ENCODE assay signal across 15 mouse cellular contexts in genomic region chr10:39638862-39639261, GRCm38 (mm10). TPM values are rescaled to one million over a fixed set of nuclear protein-coding genes. Genes with fewer than 3 reads are reported as not detected.
DNase-seq lines count a peak whose midpoint lies in the region; ATAC-seq and TF ChIP-seq lines count a peak whose summit lies in the region.
"Had no signal": no experiment of that assay in that cellular context is flagged by ENCODE, and none has a peak within 500 bp of the region (broad histone marks: within the 10 kb centered on the region; RNA-seq: fewer than 3 reads in every experiment).

No protein-coding gene starts in this region.

- peak overlapping the region; percentile 11; the same call in 1 of the 2 replicates for H3K27ac ChIP-seq in intestine, embryonic 16.5 days (ENCODE audit: low read length)
- no peak overlapping the region for H3K27ac ChIP-seq in intestine, embryonic 15.5 days
- H3K27ac ChIP-seq in embryonic facial prominence, embryonic 10.5 days (replicated peaks): peak overlapping the region; percentile 84
- no peak overlapping the region for H3K27ac ChIP-seq in limb, embryonic 14.5 days (replicated peaks; ENCODE audit: low read depth, low read length)
- no peak overlapping the region for H3K27ac ChIP-seq in midbrain, embryonic 15.5 days
- H3K27ac ChIP-seq: limb, embryonic 13.5 days; macrophage had no signal

- no peak overlapping the region for H3K9ac ChIP-seq in intestine, embryonic 16.5 days (ENCODE audit: low read depth, low read length)
- no peak overlapping the region for H3K9ac ChIP-seq in intestine, embryonic 15.5 days
- no peak overlapping the region for H3K9ac ChIP-seq in limb, embryonic 14.5 days (ENCODE audit: low read depth, low read length, severe bottlenecking)
- H3K9ac ChIP-seq in midbrain, embryonic 15.5 days: no peak overlapping the region
- H3K9ac ChIP-seq: limb, embryonic 13.5 days had no signal

- DNase-seq in embryo, embryonic 10 days (ENCODE audit: low spot score): peak; percentile 79
- DNase-seq in embryonic facial prominence, embryonic 10.5 days (ENCODE audit: low spot score): peak; percentile 71
- DNase-seq in limb, embryonic 14.5 days (ENCODE audit: low spot score): no peak
- no peak for DNase-seq in layer of hippocampus, postnatal 36 days
- DNase-seq in frontal cortex, postnatal 36 days (ENCODE audit: low spot score in 2 of 2): no peak
- DNase-seq: cerebellum, adult 8-10 months; heart, postnatal 14 days; layer of hippocampus, adult 9-11 months; right cerebral cortex, postnatal 14 days had no signal

- H3K4me3 ChIP-seq in intestine, embryonic 16.5 days (ENCODE audit: low read length): no peak overlapping the region
- no peak overlapping the region for H3K4me3 ChIP-seq in intestine, embryonic 15.5 days (replicated peaks)
- H3K4me3 ChIP-seq in embryonic facial prominence, embryonic 10.5 days: peak overlapping the region; percentile 30
- no peak overlapping the region for H3K4me3 ChIP-seq in limb, embryonic 14.5 days (replicated peaks; ENCODE audit: low read length)
- H3K4me3 ChIP-seq in midbrain, embryonic 15.5 days: no peak overlapping the region
- H3K4me3 ChIP-seq: limb, embryonic 13.5 days had no signal

- no peak for ATAC-seq in intestine, embryonic 16.5 days
- ATAC-seq in intestine, embryonic 15.5 days: no peak
- 0 out of 2 replicates have a peak, but pooled peaks have one; percentile 12 for ATAC-seq in limb, embryonic 14.5 days (ENCODE audit: low FRiP score, low read depth)
- no peak for ATAC-seq in midbrain, embryonic 15.5 days (replicated peaks)
- ATAC-seq: intestine, postnatal 0 days had no signal

- H3K27me3 ChIP-seq in intestine, embryonic 16.5 days (replicated peaks; ENCODE audit: control insufficient read depth, insufficient read depth, low read length): no peaks in the 10 kb centered on the region
- H3K27me3 ChIP-seq in intestine, embryonic 15.5 days (replicated peaks): no peaks in the 10 kb centered on the region
- no peaks in the 10 kb centered on the region for H3K27me3 ChIP-seq in embryonic facial prominence, embryonic 10.5 days (replicated peaks; ENCODE audit: low read depth, poor library complexity, severe bottlenecking)
- no peaks in the 10 kb centered on the region for H3K27me3 ChIP-seq in limb, embryonic 14.5 days (ENCODE audit: control insufficient read depth, insufficient read depth, low read length)
- no peaks in the 10 kb centered on the region for H3K27me3 ChIP-seq in midbrain, embryonic 15.5 days (replicated peaks)
- H3K27me3 ChIP-seq: limb, embryonic 13.5 days had no signal

- WGBS in intestine, embryonic 16.5 days: 49% methylated on average over 3 of the region's 3 CpGs
- 56% methylated on average over 3 of the region's 3 CpGs for WGBS in intestine, embryonic 15.5 days
- 22% methylated on average over 3 of the region's 3 CpGs for WGBS in embryonic facial prominence, embryonic 10.5 days
- 24% methylated on average over 3 of the region's 3 CpGs for WGBS in limb, embryonic 14.5 days
- WGBS in midbrain, embryonic 15.5 days: 47% methylated on average over 3 of the region's 3 CpGs

- H3K9me3 ChIP-seq in intestine, embryonic 16.5 days (ENCODE audit: control insufficient read depth, low read length): no peaks in the 10 kb centered on the region
- H3K9me3 ChIP-seq in intestine, embryonic 15.5 days: no peaks in the 10 kb centered on the region
- no peaks in the 10 kb centered on the region for H3K9me3 ChIP-seq in embryonic facial prominence, embryonic 10.5 days
- H3K9me3 ChIP-seq in limb, embryonic 14.5 days (ENCODE audit: control insufficient read depth, low read length): no peaks in the 10 kb centered on the region
- H3K9me3 ChIP-seq in midbrain, embryonic 15.5 days: no peaks in the 10 kb centered on the region
- H3K9me3 ChIP-seq: limb, embryonic 13.5 days had no signal

- H3K4me1 ChIP-seq in intestine, embryonic 16.5 days (ENCODE audit: control insufficient read depth, insufficient read depth, low read length): peaks cover 7% of the 10 kb centered on the region
- peaks cover 6% of the 10 kb centered on the region for H3K4me1 ChIP-seq in intestine, embryonic 15.5 days (replicated peaks)
- H3K4me1 ChIP-seq in embryonic facial prominence, embryonic 10.5 days: peaks cover 67% of the 10 kb centered on the region
- peaks cover 8% of the 10 kb centered on the region for H3K4me1 ChIP-seq in limb, embryonic 14.5 days (ENCODE audit: control insufficient read depth, insufficient read depth, low read length)
- H3K4me1 ChIP-seq in midbrain, embryonic 15.5 days: peaks cover 11% of the 10 kb centered on the region

- H3K4me2 ChIP-seq in intestine, embryonic 16.5 days (ENCODE audit: low read depth, low read length): no peak overlapping the region
- no peak overlapping the region for H3K4me2 ChIP-seq in intestine, embryonic 15.5 days (replicated peaks)
- H3K4me2 ChIP-seq in limb, embryonic 14.5 days (replicated peaks; ENCODE audit: low read depth, low read length, severe bottlenecking): no peak overlapping the region
- H3K4me2 ChIP-seq in midbrain, embryonic 15.5 days: no peak overlapping the region
- H3K4me2 ChIP-seq: limb, embryonic 13.5 days had no signal

- peaks cover 22% of the 10 kb centered on the region for H3K36me3 ChIP-seq in intestine, embryonic 16.5 days (ENCODE audit: control insufficient read depth, insufficient read depth, low read length)
- H3K36me3 ChIP-seq in intestine, embryonic 15.5 days: peaks cover 20% of the 10 kb centered on the region
- H3K36me3 ChIP-seq in embryonic facial prominence, embryonic 10.5 days (replicated peaks): peaks cover 32% of the 10 kb centered on the region
- peaks cover 14% of the 10 kb centered on the region for H3K36me3 ChIP-seq in limb, embryonic 14.5 days (ENCODE audit: control insufficient read depth, insufficient read depth, low read length)
- peaks cover 5% of the 10 kb centered on the region; the same call in 1 of the 2 replicates for H3K36me3 ChIP-seq in midbrain, embryonic 15.5 days (replicated peaks)

- no peak for TF ChIP-seq POLR2A in limb, embryonic 14.5 days (IDR thresholded peaks at IDR 0.05; ENCODE audit: borderline replicate concordance, extremely low read depth, insufficient read depth, insufficient read length)

RNA-seq across cellular contexts. Expression of gene Traf3ip2, which starts 26.1 kb away (rescaled TPM):
- 28.0 and 33.4 TPM in 2 replicates for polyA plus RNA-seq in intestine, embryonic 16.5 days (2015; fragmentation: Nextera tagmentation; extraction: Ambion mirVana)
- polyA plus RNA-seq in intestine, embryonic 15.5 days (2015; fragmentation: Nextera tagmentation; extraction: Ambion mirVana): 25.8 and 29.4 TPM in 2 replicates
- polyA plus RNA-seq in embryonic facial prominence, embryonic 10.5 days (2016; fragmentation: Nextera tagmentation; extraction: Ambion mirVana): 12.9 and 14.8 TPM in 2 replicates
- polyA plus RNA-seq in limb, embryonic 14.5 days (2012; rRNA removed): 7.5 and 9.0 TPM in 2 replicates
- 13.3 and 13.7 TPM in 2 replicates for polyA plus RNA-seq in limb, embryonic 14.5 days (2014; fragmentation: Nextera tagmentation; extraction: Ambion mirVana)
- total RNA-seq in layer of hippocampus, postnatal 36 days (2021): 1 to 10 TPM; 2.1 to 2.5 TPM
- 5.9 and 7.0 TPM in 2 replicates for polyA plus RNA-seq in midbrain, embryonic 15.5 days (2015; fragmentation: Nextera tagmentation; extraction: Ambion mirVana)

Comparison
In these comparisons a context has a peak if more than half of its experiments do, and no peak if none do; other contexts are left out.
1. H3K27ac ChIP-seq: peak in intestine, embryonic 16.5 days (single experiment) and embryonic facial prominence, embryonic 10.5 days (single experiment); none in intestine, embryonic 15.5 days (single experiment), limb, embryonic 14.5 days (single experiment) and midbrain, embryonic 15.5 days (single experiment).
2. DNase-seq: peak in embryo, embryonic 10 days (single experiment) and embryonic facial prominence, embryonic 10.5 days (single experiment); none in limb, embryonic 14.5 days (single experiment), layer of hippocampus, postnatal 36 days (0 of 2) and frontal cortex, postnatal 36 days (0 of 2).